Mouse (Mus musculus): Measurements from ENCODE around the gene Gcn1l1. TPM values are rescaled to one million over a fixed set of nuclear protein-coding genes. Genes with fewer than 3 reads are reported as not detected.

The Gcn1l1 gene
- polyA plus RNA-seq, 1 experiment from 2014 or later: 39.6 TPM

- ATAC-seq (ENCODE audit: insufficient number of reproducible peaks, low FRiP score, low TSS enrichment, low read depth): no peak
- no peak overlapping the region for H3K27ac ChIP-seq (replicated peaks; ENCODE audit: low read depth, low read length)
Observed at GRCm38 (mm10) chr5:115586166-115586565, 21.1 kb downstream of the Gcn1l1 start.

GRCm38 (mm10) chr5:115586780-115587179 lies 21.7 kb downstream of the Gcn1l1 start:
- DNase-seq (ENCODE audit: low spot score) (no peak), ATAC-seq (ENCODE audit: insufficient number of reproducible peaks, low FRiP score, low TSS enrichment, low read depth) (no peak)
- H3K27ac ChIP-seq (replicated peaks; ENCODE audit: low read depth, low read length): no peak overlapping the region
- WGBS: 92% methylated on average over 2 of the region's 2 CpGs
- no peak overlapping the region for H3K9ac ChIP-seq (ENCODE audit: low read length)
- peaks cover 5% of the 10 kb centered on the region; the same call in 1 of the 2 replicates for H3K9me3 ChIP-seq (ENCODE audit: control insufficient read depth, low read length)
- no peaks in the 10 kb centered on the region for H3K27me3 ChIP-seq (ENCODE audit: control insufficient read depth, insufficient read depth, low read length)
- no peak overlapping the region for H3K4me3 ChIP-seq (ENCODE audit: low read depth, low read length)
- no peak overlapping the region for H3K4me2 ChIP-seq (ENCODE audit: low read depth, severe bottlenecking)
- peaks cover 69% of the 10 kb centered on the region for H3K36me3 ChIP-seq (ENCODE audit: control insufficient read depth, insufficient read depth, low read length)
- H3K4me1 ChIP-seq (ENCODE audit: control insufficient read depth, insufficient read depth, low read length): no peaks in the 10 kb centered on the region

More at GRCm38 (mm10) chr5:115586166-115586565, 21.1 kb downstream of the Gcn1l1 start:
- Histone ChIP-seq H3K27me3 (ENCODE audit: control insufficient read depth, insufficient read depth, low read length) (no peaks in the 10 kb centered on the region), H3K4me2 (ENCODE audit: low read depth, severe bottlenecking) (no peak overlapping the region), H3K9me3 (ENCODE audit: control insufficient read depth, low read length) (peaks cover 5% of the 10 kb centered on the region; the same call in 1 of the 2 replicates), H3K9ac (ENCODE audit: low read length) (no peak overlapping the region), H3K36me3 (ENCODE audit: control insufficient read depth, insufficient read depth, low read length) (peaks cover 73% of the 10 kb centered on the region), H3K4me3 (ENCODE audit: low read depth, low read length) (no peak overlapping the region), H3K4me1 (ENCODE audit: control insufficient read depth, insufficient read depth, low read length) (no peaks in the 10 kb centered on the region)
- WGBS: 88% methylated on average over 15 of the region's 15 CpGs
- DNase-seq (ENCODE audit: low spot score): no peak

- Histone ChIP-seq H3K9me3 (ENCODE audit: control insufficient read depth, low read length) (no peaks in the 10 kb centered on the region), H3K27me3 (ENCODE audit: control insufficient read depth, insufficient read depth, low read length) (no peaks in the 10 kb centered on the region), H3K36me3 (ENCODE audit: control insufficient read depth, insufficient read depth, low read length) (peaks cover 62% of the 10 kb centered on the region), H3K9ac (ENCODE audit: low read length) (no peak overlapping the region), H3K27ac (replicated peaks; ENCODE audit: low read depth, low read length) (no peak overlapping the region), H3K4me3 (ENCODE audit: low read depth, low read length) (no peak overlapping the region), H3K4me2 (ENCODE audit: low read depth, severe bottlenecking) (no peak overlapping the region), H3K4me1 (ENCODE audit: control insufficient read depth, insufficient read depth, low read length) (no peaks in the 10 kb centered on the region)
- no peak for ATAC-seq (ENCODE audit: insufficient number of reproducible peaks, low FRiP score, low TSS enrichment, low read depth)
- WGBS: 87% methylated on average over 11 of the region's 11 CpGs
- no peak for DNase-seq (ENCODE audit: low spot score)
Observed at GRCm38 (mm10) chr5:115591028-115591427, 26.0 kb downstream of the Gcn1l1 start.

- Histone ChIP-seq H3K27me3 (ENCODE audit: control insufficient read depth, insufficient read depth, low read length) (no peaks in the 10 kb centered on the region), H3K4me1 (ENCODE audit: control insufficient read depth, insufficient read depth, low read length) (no peaks in the 10 kb centered on the region), H3K4me2 (ENCODE audit: low read depth, severe bottlenecking) (no peak overlapping the region), H3K27ac (replicated peaks; ENCODE audit: low read depth, low read length) (no peak overlapping the region), H3K9ac (ENCODE audit: low read length) (no peak overlapping the region), H3K4me3 (ENCODE audit: low read depth, low read length) (no peak overlapping the region), H3K9me3 (ENCODE audit: control insufficient read depth, low read length) (no peaks in the 10 kb centered on the region), H3K36me3 (ENCODE audit: control insufficient read depth, insufficient read depth, low read length) (peaks cover 61% of the 10 kb centered on the region)
- ATAC-seq (ENCODE audit: insufficient number of reproducible peaks, low FRiP score, low TSS enrichment, low read depth) (no peak), DNase-seq (ENCODE audit: low spot score) (no peak)
- WGBS: 93% methylated on average over 2 of the region's 2 CpGs
Observed at GRCm38 (mm10) chr5:115591506-115591905, 26.5 kb downstream of the Gcn1l1 start.

- Histone ChIP-seq H3K4me1 (ENCODE audit: control insufficient read depth, insufficient read depth, low read length) (no peaks in the 10 kb centered on the region), H3K9me3 (ENCODE audit: control insufficient read depth, low read length) (no peaks in the 10 kb centered on the region), H3K4me3 (ENCODE audit: low read depth, low read length) (no peak overlapping the region), H3K4me2 (ENCODE audit: low read depth, severe bottlenecking) (no peak overlapping the region), H3K9ac (ENCODE audit: low read length) (no peak overlapping the region), H3K27me3 (ENCODE audit: control insufficient read depth, insufficient read depth, low read length) (no peaks in the 10 kb centered on the region), H3K36me3 (ENCODE audit: control insufficient read depth, insufficient read depth, low read length) (peaks cover 49% of the 10 kb centered on the region), H3K27ac (replicated peaks; ENCODE audit: low read depth, low read length) (no peak overlapping the region)
- DNase-seq (ENCODE audit: low spot score) (no peak), ATAC-seq (ENCODE audit: insufficient number of reproducible peaks, low FRiP score, low TSS enrichment, low read depth) (no peak)
- WGBS: 90% methylated on average over 6 of the region's 6 CpGs
Observed at GRCm38 (mm10) chr5:115603561-115603960, 38.5 kb downstream of the Gcn1l1 start.

GRCm38 (mm10) chr5:115611566-115611965 lies 46.5 kb downstream of the Gcn1l1 start:
- Histone ChIP-seq H3K36me3 (ENCODE audit: control insufficient read depth, insufficient read depth, low read length) (peaks cover 64% of the 10 kb centered on the region), H3K4me1 (ENCODE audit: control insufficient read depth, insufficient read depth, low read length) (no peaks in the 10 kb centered on the region), H3K9me3 (ENCODE audit: control insufficient read depth, low read length) (no peaks in the 10 kb centered on the region), H3K27ac (replicated peaks; ENCODE audit: low read depth, low read length) (no peak overlapping the region), H3K9ac (ENCODE audit: low read length) (no peak overlapping the region), H3K4me2 (ENCODE audit: low read depth, severe bottlenecking) (no peak overlapping the region), H3K27me3 (ENCODE audit: control insufficient read depth, insufficient read depth, low read length) (no peaks in the 10 kb centered on the region), H3K4me3 (ENCODE audit: low read depth, low read length) (no peak overlapping the region)
- WGBS: 94% methylated on average over 11 of the region's 11 CpGs
- no peak for DNase-seq (ENCODE audit: low spot score)
- no peak for ATAC-seq (ENCODE audit: insufficient number of reproducible peaks, low FRiP score, low TSS enrichment, low read depth)

- no peak for DNase-seq (ENCODE audit: low spot score)
- H3K36me3 ChIP-seq (ENCODE audit: control insufficient read depth, insufficient read depth, low read length): peaks cover 69% of the 10 kb centered on the region
- no peaks in the 10 kb centered on the region for H3K4me1 ChIP-seq (ENCODE audit: control insufficient read depth, insufficient read depth, low read length)
- H3K9ac ChIP-seq (ENCODE audit: low read length): no peak overlapping the region
- no peak overlapping the region for H3K4me2 ChIP-seq (ENCODE audit: low read depth, severe bottlenecking)
- 91% methylated on average over 9 of the region's 9 CpGs for WGBS
- no peak overlapping the region for H3K27ac ChIP-seq (replicated peaks; ENCODE audit: low read depth, low read length)
- no peak overlapping the region for H3K4me3 ChIP-seq (ENCODE audit: low read depth, low read length)
- H3K9me3 ChIP-seq (ENCODE audit: control insufficient read depth, low read length): no peaks in the 10 kb centered on the region
- H3K27me3 ChIP-seq (ENCODE audit: control insufficient read depth, insufficient read depth, low read length): no peaks in the 10 kb centered on the region
- ATAC-seq (ENCODE audit: insufficient number of reproducible peaks, low FRiP score, low TSS enrichment, low read depth): no peak
Observed at GRCm38 (mm10) chr5:115613332-115613731, 48.3 kb downstream of the Gcn1l1 start.

GRCm38 (mm10) chr5:115614948-115615347 lies 49.9 kb downstream of the Gcn1l1 start:
- DNase-seq (ENCODE audit: low spot score) (peak; percentile 65), ATAC-seq (ENCODE audit: insufficient number of reproducible peaks, low FRiP score, low TSS enrichment, low read depth) (no peak)
- Histone ChIP-seq H3K4me3 (ENCODE audit: low read depth, low read length) (no peak overlapping the region), H3K9ac (ENCODE audit: low read length) (no peak overlapping the region), H3K9me3 (ENCODE audit: control insufficient read depth, low read length) (no peaks in the 10 kb centered on the region), H3K27me3 (ENCODE audit: control insufficient read depth, insufficient read depth, low read length) (no peaks in the 10 kb centered on the region), H3K27ac (replicated peaks; ENCODE audit: low read depth, low read length) (no peak overlapping the region), H3K4me1 (ENCODE audit: control insufficient read depth, insufficient read depth, low read length) (no peaks in the 10 kb centered on the region), H3K36me3 (ENCODE audit: control insufficient read depth, insufficient read depth, low read length) (peaks cover 69% of the 10 kb centered on the region), H3K4me2 (ENCODE audit: low read depth, severe bottlenecking) (no peak overlapping the region)
- whole genome bisulfite sequencing: 82% methylated on average over 7 of the region's 7 CpGs

GRCm38 (mm10) chr5:115619690-115620089 lies 54.6 kb downstream of the Gcn1l1 start:
- no peak for DNase-seq (ENCODE audit: low spot score)
- Histone ChIP-seq H3K9ac (ENCODE audit: low read length) (no peak overlapping the region), H3K4me2 (ENCODE audit: low read depth, severe bottlenecking) (no peak overlapping the region), H3K27ac (replicated peaks; ENCODE audit: low read depth, low read length) (no peak overlapping the region), H3K4me3 (ENCODE audit: low read depth, low read length) (no peak overlapping the region), H3K36me3 (ENCODE audit: control insufficient read depth, insufficient read depth, low read length) (peaks cover 45% of the 10 kb centered on the region), H3K4me1 (ENCODE audit: control insufficient read depth, insufficient read depth, low read length) (no peaks in the 10 kb centered on the region), H3K9me3 (ENCODE audit: control insufficient read depth, low read length) (no peaks in the 10 kb centered on the region), H3K27me3 (ENCODE audit: control insufficient read depth, insufficient read depth, low read length) (no peaks in the 10 kb centered on the region)
- WGBS: 93% methylated on average over 15 of the region's 15 CpGs
- ATAC-seq (ENCODE audit: insufficient number of reproducible peaks, low FRiP score, low TSS enrichment, low read depth): no peak
